Mouse (Mus musculus) midbrain, embryonic 13.5 days (tissue): ENCODE data around the gene Pradc1. TPM values are rescaled to one million over a fixed set of nuclear protein-coding genes. Genes with fewer than 3 reads are reported as not detected.

Experiments
- ATAC-seq: fragments of 200-750 bp; cut with Nextera tagmentation; 2 replicates; pipeline ENCODE4 v1.8.0; 2017; ENCODE audit warnings: mild to moderate bottlenecking, moderate TSS enrichment, moderate library complexity
- H3K27ac ChIP-seq: fragments of 300-500 bp; sonication (generic); 2 replicates; pipeline ENCODE4 v1.5.1; 2015; ENCODE audit warnings: inconsistent platforms, mild to moderate bottlenecking, moderate library complexity
- H3K27me3 ChIP-seq: fragments of 300-500 bp; sonication (generic); 2 replicates; pipeline ENCODE4 v1.6.1; 2015; ENCODE audit warnings: mild to moderate bottlenecking, inconsistent platforms
- H3K36me3 ChIP-seq: fragments of 300-500 bp; sonication (generic); 2 replicates; pipeline ENCODE4 v1.6.1; 2015; ENCODE audit warnings: mild to moderate bottlenecking, inconsistent platforms
- H3K4me1 ChIP-seq: fragments of 300-500 bp; sonication (generic); replicated peaks from 2 replicates; pipeline ENCODE4 v1.6.1; 2015; ENCODE audit warnings: inconsistent platforms
- H3K4me2 ChIP-seq: fragments of 300-500 bp; sonication (generic); replicated peaks from 2 replicates; pipeline ENCODE4 v1.6.1; 2015; ENCODE audit warnings: moderate library complexity, mild to moderate bottlenecking, inconsistent platforms
- H3K4me3 ChIP-seq: fragments of 300-500 bp; sonication (generic); replicated peaks from 2 replicates; pipeline ENCODE4 v1.5.1; 2015; ENCODE audit warnings: mild to moderate bottlenecking, inconsistent platforms
- H3K9ac ChIP-seq: fragments of 300-500 bp; sonication (generic); replicated peaks from 2 replicates; pipeline ENCODE4 v1.6.1; 2015; ENCODE audit warnings: mild to moderate bottlenecking, inconsistent platforms
- H3K9me3 ChIP-seq: fragments of 300-500 bp; sonication (generic); 2 replicates; pipeline ENCODE4 v1.6.1; 2016; ENCODE audit warnings: mild to moderate bottlenecking, inconsistent platforms
- WGBS: fragments of 180-500 bp; shearing (Covaris S2); methylation state at CpG from one replicate; pipeline ENCODE4 v1.1.7; 2015; 5-methylcytosine and 5-hydroxymethylcytosine counted together
- polyA plus RNA-seq: library from polyadenylated mRNA; unstranded; fragments of >200 nt; fragmentation: Nextera tagmentation; extraction: Ambion mirVana; gene quantifications from 2 replicates; pipeline ENCODE4 v1.2.1, GENCODE M21; 2015

The Pradc1 gene
- polyA plus RNA-seq, 1 experiment from 2014 or later = 24.3 TPM

GRCm38 (mm10) chr6:85478416-85478815 is 26.6 kb upstream of the Pradc1 start:
- Histone ChIP-seq H3K27ac (no peak overlapping the region), H3K4me1 (no peaks in the 10 kb centered on the region), H3K4me2 (no peak overlapping the region), H3K9ac (no peak overlapping the region), H3K9me3 (no peaks in the 10 kb centered on the region), H3K4me3 (no peak overlapping the region), H3K27me3 (peaks cover 10% of the 10 kb centered on the region; the same call in 1 of the 2 replicates), H3K36me3 (peaks cover 34% of the 10 kb centered on the region)
- WGBS = 45% methylated on average over 14 of the region's 14 CpGs
- no peak for ATAC-seq

GRCm38 (mm10) chr6:85477366-85477917 is 25.7 kb upstream of the Pradc1 start:
- no peak overlapping the region for H3K9ac ChIP-seq
- ATAC-seq = peak; percentile 51; the same call in 1 of the 2 replicates
- H3K27ac ChIP-seq = no peak overlapping the region
- H3K4me3 ChIP-seq = no peak overlapping the region
- no peaks in the 10 kb centered on the region for H3K9me3 ChIP-seq
- no peaks in the 10 kb centered on the region for H3K4me1 ChIP-seq
- H3K36me3 ChIP-seq = peaks cover 44% of the 10 kb centered on the region
- 44% methylated on average over 10 of the region's 10 CpGs for WGBS
- no peak overlapping the region for H3K4me2 ChIP-seq
- peaks cover 4% of the 10 kb centered on the region; the same call in 1 of the 2 replicates for H3K27me3 ChIP-seq

- Histone ChIP-seq H3K36me3 (peaks cover 47% of the 10 kb centered on the region), H3K27me3 (no peaks in the 10 kb centered on the region), H3K27ac (no peak overlapping the region), H3K4me1 (0 out of 2 replicates have a peak, but pooled peaks cover 4% of the 10 kb centered on the region), H3K4me3 (no peak overlapping the region), H3K9ac (no peak overlapping the region), H3K4me2 (no peak overlapping the region), H3K9me3 (no peaks in the 10 kb centered on the region)
- WGBS = 92% methylated on average over 3 of the region's 3 CpGs
- no peak for ATAC-seq
Observed at GRCm38 (mm10) chr6:85475581-85475980, 23.8 kb upstream of the Pradc1 start.

GRCm38 (mm10) chr6:85472542-85472941 is 20.8 kb upstream of the Pradc1 start:
- 51% methylated on average over 5 of the region's 5 CpGs for WGBS
- ATAC-seq = no peak
- no peak overlapping the region; the same call in 1 of the 2 replicates for H3K9ac ChIP-seq
- H3K27ac ChIP-seq = no peak overlapping the region
- no peak overlapping the region for H3K4me2 ChIP-seq
- H3K27me3 ChIP-seq = no peaks in the 10 kb centered on the region
- 0 out of 2 replicates have a peak, but pooled peaks cover 4% of the 10 kb centered on the region for H3K4me1 ChIP-seq
- H3K36me3 ChIP-seq = peaks cover 58% of the 10 kb centered on the region
- no peak overlapping the region for H3K4me3 ChIP-seq
- H3K9me3 ChIP-seq = no peaks in the 10 kb centered on the region

- ATAC-seq = no peak
- Histone ChIP-seq H3K4me1 (0 out of 2 replicates have a peak, but pooled peaks cover 4% of the 10 kb centered on the region), H3K4me2 (no peak overlapping the region), H3K9me3 (no peaks in the 10 kb centered on the region), H3K4me3 (no peak overlapping the region), H3K27ac (no peak overlapping the region), H3K27me3 (no peaks in the 10 kb centered on the region), H3K9ac (no peak overlapping the region; the same call in 1 of the 2 replicates), H3K36me3 (peaks cover 62% of the 10 kb centered on the region)
- WGBS = 66% methylated on average over 8 of the region's 8 CpGs
Observed at GRCm38 (mm10) chr6:85471962-85472361, 20.2 kb upstream of the Pradc1 start.

- peak; percentile 59; the same call in 1 of the 2 replicates for ATAC-seq
- peaks cover 75% of the 10 kb centered on the region for H3K36me3 ChIP-seq
Observed at GRCm38 (mm10) chr6:85469660-85470430, 18.1 kb upstream of the Pradc1 start.

GRCm38 (mm10) chr6:85465381-85465780 is 13.6 kb upstream of the Pradc1 start:
- no peak overlapping the region for H3K9ac ChIP-seq
- no peak overlapping the region for H3K4me3 ChIP-seq
- H3K9me3 ChIP-seq = no peaks in the 10 kb centered on the region
- no peak for ATAC-seq
- no peak overlapping the region for H3K4me2 ChIP-seq
- peaks cover 99% of the 10 kb centered on the region for H3K36me3 ChIP-seq
- H3K27me3 ChIP-seq = no peaks in the 10 kb centered on the region
- no peaks in the 10 kb centered on the region for H3K4me1 ChIP-seq
- H3K27ac ChIP-seq = no peak overlapping the region

More at GRCm38 (mm10) chr6:85469660-85470430, 18.1 kb upstream of the Pradc1 start:
- 81% methylated on average over 5 of the region's 5 CpGs for WGBS
- H3K27ac ChIP-seq = no peak overlapping the region
- no peaks in the 10 kb centered on the region for H3K9me3 ChIP-seq
- H3K4me3 ChIP-seq = no peak overlapping the region
- no peak overlapping the region for H3K4me2 ChIP-seq
- no peaks in the 10 kb centered on the region for H3K27me3 ChIP-seq
- H3K9ac ChIP-seq = no peak overlapping the region
- H3K4me1 ChIP-seq = 0 out of 2 replicates have a peak, but pooled peaks cover 4% of the 10 kb centered on the region

GRCm38 (mm10) chr6:85459621-85460020 is 7.9 kb upstream of the Pradc1 start:
- no peak for ATAC-seq
- Histone ChIP-seq H3K4me3 (no peak overlapping the region), H3K4me1 (peaks cover 28% of the 10 kb centered on the region), H3K27me3 (no peaks in the 10 kb centered on the region), H3K27ac (no peak overlapping the region), H3K36me3 (peaks cover 64% of the 10 kb centered on the region), H3K9me3 (no peaks in the 10 kb centered on the region), H3K4me2 (no peak overlapping the region), H3K9ac (no peak overlapping the region)
- 93% methylated on average over 2 of the region's 2 CpGs for WGBS

GRCm38 (mm10) chr6:85452816-85453215 is 1.0 kb upstream of the Pradc1 start:
- 15% methylated on average over 7 of the region's 7 CpGs for WGBS
- H3K4me1 ChIP-seq = peaks cover 55% of the 10 kb centered on the region
- ATAC-seq = no peak

GRCm38 (mm10) chr6:85452411-85452665 is 568 bp upstream of the Pradc1 start:
- peak overlapping the region; percentile 88 for H3K4me2 ChIP-seq
- peaks cover 2% of the 10 kb centered on the region; the same call in 1 of the 2 replicates for H3K36me3 ChIP-seq
- peak overlapping the region; percentile 95 for H3K27ac ChIP-seq
- H3K27me3 ChIP-seq = no peaks in the 10 kb centered on the region
- under 1% methylated on average over 15 of the region's 15 CpGs for WGBS
- ATAC-seq = no peak
- H3K4me3 ChIP-seq = peak overlapping the region; percentile 71
- no peaks in the 10 kb centered on the region for H3K9me3 ChIP-seq
- H3K4me1 ChIP-seq = peaks cover 53% of the 10 kb centered on the region
- peak overlapping the region; percentile 92 for H3K9ac ChIP-seq

More at GRCm38 (mm10) chr6:85452816-85453215, 1.0 kb upstream of the Pradc1 start:
- Histone ChIP-seq H3K27me3 (no peaks in the 10 kb centered on the region), H3K36me3 (no peaks in the 10 kb centered on the region), H3K4me2 (peak overlapping the region; percentile 88), H3K9ac (peak overlapping the region; percentile 92), H3K4me3 (peak overlapping the region; percentile 71), H3K9me3 (no peaks in the 10 kb centered on the region), H3K27ac (peak overlapping the region; percentile 95; the same call in 1 of the 2 replicates)

- H3K36me3 ChIP-seq = peaks cover 15% of the 10 kb centered on the region
- ATAC-seq = peak; percentile 95
- H3K4me2 ChIP-seq = peak within 1 kb of the TSS; percentile 88
- H3K27ac ChIP-seq = peak within 1 kb of the TSS; percentile 95
- H3K4me3 ChIP-seq = peak within 1 kb of the TSS; percentile 71
- no peaks in the 10 kb centered on the region for H3K9me3 ChIP-seq
- peaks cover 40% of the 10 kb centered on the region for H3K4me1 ChIP-seq
- H3K9ac ChIP-seq = peak within 1 kb of the TSS; percentile 92
- WGBS = 3% methylated on average over 90 of the region's 96 CpGs
- no peaks in the 10 kb centered on the region for H3K27me3 ChIP-seq
Observed at GRCm38 (mm10) chr6:85450697-85451663, 790 bp downstream of the Pradc1 start, which contains the start of gene Cct7. Cct7 (plus strand) TSS chr6:85451514.
